Mouse (Mus musculus) cerebellum, adult 2 months (tissue): ENCODE data around the gene Hist3h2a.

Experiments used
- CTCF ChIP-seq: fragments of 200-500 bp; IDR thresholded peaks from 2 replicates; pipeline ENCODE4 v1.5.1; 2011; ENCODE audit warnings: low read depth, mild to moderate bottlenecking, control low read depth, low read length, moderate library complexity, borderline replicate concordance; ENCODE audit not compliant: insufficient read depth
- POLR2A ChIP-seq: fragments of 200-500 bp; IDR thresholded peaks from 2 replicates; pipeline ENCODE4 v1.6.1; 2011; ENCODE audit warnings: low read length, control low read depth, borderline replicate concordance; ENCODE audit not compliant: insufficient read depth

- no peak for TF ChIP-seq POLR2A
- TF ChIP-seq CTCF: no peak
Observed at GRCm38 (mm10) chr11:58985299-58985917, 30.9 kb downstream of the Hist3h2a start.
